Mouse (Mus musculus): ENCODE measurements around the gene Adam15. TPM values are rescaled to one million over a fixed set of nuclear protein-coding genes. Genes with fewer than 3 reads are reported as not detected.

Gene Adam15
- total and polyA plus RNA-seq, 3 experiments, result 15.3 to 43.2 TPM; not detected in 1

- peaks cover 14 to 19% of the 10 kb centered on the region in 2 experiments for H3K27me3 ChIP-seq (ENCODE audit: control insufficient read depth in 1 of 2, insufficient read depth in 2 of 2, low read length in 2 of 2)
- TF ChIP-seq MXI1 (IDR thresholded peaks at IDR 0.05; ENCODE audit: low read depth, low read length), result no peak
- no peak for TF ChIP-seq SIN3A (IDR thresholded peaks at IDR 0.05; ENCODE audit: low read length)
- TF ChIP-seq RCOR1 (IDR thresholded peaks at IDR 0.05; ENCODE audit: low read depth, low read length), result no peak
- TF ChIP-seq NELFE (IDR thresholded peaks at IDR 0.05; ENCODE audit: low read depth, low read length), result no peak
- TF ChIP-seq E2F4 (IDR thresholded peaks at IDR 0.05; ENCODE audit: borderline replicate concordance, low read depth, low read length), result no peak
- TF ChIP-seq RAD21 (IDR thresholded peaks at IDR 0.05; ENCODE audit: low read depth, low read length), result no peak
- TF ChIP-seq MYC (IDR thresholded peaks at IDR 0.05; ENCODE audit: low read depth, low read length), result no peak
- no peak for TF ChIP-seq CHD1 (IDR thresholded peaks at IDR 0.05; ENCODE audit: low read depth, low read length)
- no peak for TF ChIP-seq BHLHE40 (IDR thresholded peaks at IDR 0.05; ENCODE audit: borderline replicate concordance, low read depth, low read length)
- no peaks in the 10 kb centered on the region for H3K79me2 ChIP-seq (ENCODE audit: control insufficient read depth, insufficient read depth, low read length, poor library complexity)
- peaks cover 0 to 1% of the 10 kb centered on the region in 2 experiments; a peak in 2 of 4 replicates for H3K4me1 ChIP-seq (ENCODE audit: control insufficient read depth in 1 of 2, insufficient read depth in 2 of 2, low read length in 2 of 2)
- no peaks in the 10 kb centered on the region for H3K9me3 ChIP-seq (replicated peaks; ENCODE audit: insufficient read depth, low read length)
- H3K27ac ChIP-seq (ENCODE audit: control insufficient read depth, low read depth, low read length), result no peak within 1 kb of the TSS
- DNase-seq (ENCODE audit: low read depth, low spot score), result no peak
- H3K9ac ChIP-seq (ENCODE audit: control insufficient read depth, low read depth, low read length, poor library complexity, severe bottlenecking), result no peak within 1 kb of the TSS
- peaks cover 0 to under 1% of the 10 kb centered on the region in 2 experiments; a peak in 2 of 4 replicates for H3K36me3 ChIP-seq (ENCODE audit: control insufficient read depth in 1 of 2, insufficient read depth in 2 of 2, low read length in 2 of 2)
- H3K4me3 ChIP-seq (ENCODE audit: control insufficient read depth in 1 of 2, insufficient read depth in 1 of 2, low read depth in 2 of 2, low read length in 2 of 2), result no peak within 1 kb of the TSS
Measured at GRCm38 (mm10) chr3:89365153-89365485, 15.3 kb upstream of the Adam15 start, which contains the start of gene Dcst1. TSS of gene Dcst1 (minus strand) at chr3:89365253.

GRCm38 (mm10) chr3:89364631-89365030 lies 14.8 kb upstream of the Adam15 start:
- Histone ChIP-seq H3K27me3 (ENCODE audit: control insufficient read depth in 1 of 2, insufficient read depth in 2 of 2, low read length in 2 of 2) (peaks cover 14 to 19% of the 10 kb centered on the region in 2 experiments), H3K36me3 (ENCODE audit: control insufficient read depth in 1 of 2, insufficient read depth in 2 of 2, low read length in 2 of 2) (peaks cover 0 to 3% of the 10 kb centered on the region in 2 experiments; a peak in 2 of 4 replicates), H3K79me2 (ENCODE audit: control insufficient read depth, insufficient read depth, low read length, poor library complexity) (no peaks in the 10 kb centered on the region), H3K4me3 (ENCODE audit: control insufficient read depth in 1 of 2, insufficient read depth in 1 of 2, low read depth in 2 of 2, low read length in 2 of 2) (no peak overlapping the region), H3K9me3 (replicated peaks; ENCODE audit: insufficient read depth, low read length) (no peaks in the 10 kb centered on the region), H3K9ac (ENCODE audit: control insufficient read depth, low read depth, low read length, poor library complexity, severe bottlenecking) (no peak overlapping the region), H3K27ac (ENCODE audit: control insufficient read depth, low read depth, low read length) (no peak overlapping the region), H3K4me1 (ENCODE audit: control insufficient read depth in 1 of 2, insufficient read depth in 2 of 2, low read length in 2 of 2) (peaks cover 0 to 6% of the 10 kb centered on the region in 2 experiments; a peak in 2 of 4 replicates)
- no peak for DNase-seq (ENCODE audit: low read depth, low spot score)
- TF ChIP-seq POLR2AphosphoS5 (IDR thresholded peaks at IDR 0.05; ENCODE audit: borderline replicate concordance, low read depth, low read length) (no peak), GABPA (IDR thresholded peaks at IDR 0.05; ENCODE audit: low read depth, low read length) (no peak), ZC3H11A (IDR thresholded peaks at IDR 0.05; ENCODE audit: low read depth, low read length) (no peak), POLR2AphosphoS2 (IDR thresholded peaks at IDR 0.05; ENCODE audit: low read length) (no peak)

DNA sequence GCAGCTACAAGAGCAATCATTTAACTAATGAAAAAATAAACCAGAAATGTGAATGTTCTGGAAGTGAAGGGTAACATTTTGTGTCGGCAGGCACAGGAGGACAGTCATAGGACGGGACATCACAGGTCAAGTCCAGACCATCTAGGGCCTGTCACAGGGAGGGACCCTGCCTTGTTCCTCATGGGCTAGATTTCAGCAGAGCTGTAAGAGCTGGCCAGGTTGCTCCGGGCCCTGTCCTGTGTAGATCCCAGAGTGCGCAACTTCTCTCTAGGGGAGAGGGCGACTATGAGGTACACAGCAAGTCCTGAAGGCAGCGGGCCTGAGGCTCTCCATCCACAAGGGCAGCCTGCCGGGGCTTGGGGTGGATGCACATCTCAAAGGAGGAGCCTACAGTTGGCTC lies 11.9 kb upstream of the Adam15 start, which contains the start of gene Dcst2:
Gene Dcst2, plus strand, starts transcription at position 301 of the 400 bp plus-strand sequence.
- DNase-seq (ENCODE audit: low read depth, low spot score), result no peak
- Histone ChIP-seq H3K79me2 (ENCODE audit: control insufficient read depth, insufficient read depth, low read length, poor library complexity) (no peaks in the 10 kb centered on the region), H3K9me3 (replicated peaks; ENCODE audit: insufficient read depth, low read length) (no peaks in the 10 kb centered on the region), H3K27me3 (ENCODE audit: control insufficient read depth in 1 of 2, insufficient read depth in 2 of 2, low read length in 2 of 2) (peaks cover 7 to 8% of the 10 kb centered on the region in 2 experiments), H3K9ac (ENCODE audit: control insufficient read depth, low read depth, low read length, poor library complexity, severe bottlenecking) (no peak within 1 kb of the TSS), H3K27ac (ENCODE audit: control insufficient read depth, low read depth, low read length) (no peak within 1 kb of the TSS), H3K4me3 (ENCODE audit: control insufficient read depth in 1 of 2, insufficient read depth in 1 of 2, low read depth in 2 of 2, low read length in 2 of 2) (no peak within 1 kb of the TSS), H3K36me3 (ENCODE audit: control insufficient read depth in 1 of 2, insufficient read depth in 2 of 2, low read length in 2 of 2) (peaks cover 0 to 5% of the 10 kb centered on the region in 2 experiments; a peak in 2 of 4 replicates), H3K4me1 (ENCODE audit: control insufficient read depth in 1 of 2, insufficient read depth in 2 of 2, low read length in 2 of 2) (peaks cover 0 to 13% of the 10 kb centered on the region in 2 experiments; a peak in 2 of 4 replicates)
- TF ChIP-seq MEF2A (IDR thresholded peaks at IDR 0.05; ENCODE audit: extremely low read depth, insufficient replicate concordance, low read depth, low read length, poor library complexity, severe bottlenecking), result no peak
- TF ChIP-seq GATA1 (IDR thresholded peaks at IDR 0.05; ENCODE audit: low read depth, low read length), result no peak
- no peak for TF ChIP-seq RAD21 (IDR thresholded peaks at IDR 0.05; ENCODE audit: low read depth, low read length)
- TF ChIP-seq ZKSCAN1 (IDR thresholded peaks at IDR 0.05; ENCODE audit: low read depth, low read length), result no peak
- no peak for TF ChIP-seq POLR2AphosphoS2 (IDR thresholded peaks at IDR 0.05; ENCODE audit: low read length)
- TF ChIP-seq MYB (IDR thresholded peaks at IDR 0.05; ENCODE audit: low read depth, low read length), result no peak
- TF ChIP-seq JUND (IDR thresholded peaks at IDR 0.05; ENCODE audit: low read depth, low read length), result no peak
- TF ChIP-seq EP300 (IDR thresholded peaks at IDR 0.05; ENCODE audit: low read depth in 1 of 2, low read length in 2 of 2), result no peak
- no peak for TF ChIP-seq SMC3 (IDR thresholded peaks at IDR 0.05; ENCODE audit: low read depth, low read length)
- no peak for TF ChIP-seq UBTF (IDR thresholded peaks at IDR 0.05; ENCODE audit: borderline replicate concordance, insufficient read depth, low read depth, low read length)
- TF ChIP-seq NRF1 (IDR thresholded peaks at IDR 0.05; ENCODE audit: insufficient read depth, low read depth, low read length, poor library complexity, severe bottlenecking), result no peak
- no peak for TF ChIP-seq E2F4 (IDR thresholded peaks at IDR 0.05; ENCODE audit: borderline replicate concordance, low read depth, low read length)
- no peak for TF ChIP-seq CTCF (IDR thresholded peaks at IDR 0.05 in 2 of 3, conservative IDR thresholded peaks at IDR 0.05 in 1 of 3; ENCODE audit: control insufficient read depth in 1 of 3, insufficient read depth in 1 of 3, low read depth in 2 of 3, low read length in 3 of 3, poor library complexity in 1 of 3, severe bottlenecking in 1 of 3)
- TF ChIP-seq MAZ (IDR thresholded peaks at IDR 0.05; ENCODE audit: low read depth, low read length), result no peak
- TF ChIP-seq ELF1 (IDR thresholded peaks at IDR 0.05; ENCODE audit: low read depth, low read length), result no peak
- TF ChIP-seq MXI1 (IDR thresholded peaks at IDR 0.05; ENCODE audit: low read depth, low read length), result no peak

All from MEL (cell line).